Mouse (Mus musculus) midbrain, postnatal 0 days (tissue): ENCODE measurements around the gene Plch2. TPM values are rescaled to one million over a fixed set of nuclear protein-coding genes. Genes with fewer than 3 reads are reported as not detected.

ENCODE experiments used
- ATAC-seq: fragments of 200-750 bp; cut with Nextera tagmentation; 2 replicates; pipeline ENCODE4 v1.8.0; 2017; ENCODE audit warnings: moderate number of reproducible peaks, mild to moderate bottlenecking, moderate TSS enrichment, moderate library complexity; ENCODE audit not compliant: low FRiP score
- DNase-seq: peaks from one replicate; pipeline ENCODE4 v3.0.0-alpha.2; 2015; ENCODE audit warnings: low spot score
- H3K27ac ChIP-seq: fragments of 300-500 bp; sonication (generic); 2 replicates; pipeline ENCODE4 v1.5.1; 2014; ENCODE audit warnings: low read depth, mild to moderate bottlenecking, low read length, mixed read lengths
- H3K27me3 ChIP-seq: fragments of 300-500 bp; sonication (generic); 2 replicates; pipeline ENCODE4 v1.6.1; 2014; ENCODE audit warnings: low read length, control low read depth, mixed read lengths; ENCODE audit not compliant: insufficient read depth
- H3K36me3 ChIP-seq: fragments of 300-500 bp; sonication (generic); 2 replicates; pipeline ENCODE4 v1.6.1; 2014; ENCODE audit warnings: low read length, control low read depth, mixed read lengths; ENCODE audit not compliant: insufficient read depth
- H3K4me1 ChIP-seq: fragments of 300-500 bp; sonication (generic); 2 replicates; pipeline ENCODE4 v1.6.1; 2014; ENCODE audit warnings: mild to moderate bottlenecking, control low read depth, antibody characterized with exemption, low read length, mixed read lengths; ENCODE audit not compliant: insufficient read depth
- H3K4me2 ChIP-seq: fragments of 300-500 bp; sonication (generic); 2 replicates; pipeline ENCODE4 v1.6.1; 2014; ENCODE audit warnings: low read depth, mild to moderate bottlenecking, low read length, mixed read lengths; ENCODE audit not compliant: poor library complexity, severe bottlenecking
- H3K4me3 ChIP-seq: fragments of 300-500 bp; sonication (generic); 2 replicates; pipeline ENCODE4 v1.5.1; 2014; ENCODE audit warnings: low read depth, mild to moderate bottlenecking, low read length, moderate library complexity
- H3K9ac ChIP-seq: fragments of 300-500 bp; sonication (generic); replicated peaks from 2 replicates; pipeline ENCODE4 v1.6.1; 2014; ENCODE audit warnings: mild to moderate bottlenecking, low read length, moderate library complexity, mixed read lengths; ENCODE audit not compliant: poor library complexity, severe bottlenecking
- H3K9me3 ChIP-seq: fragments of 300-500 bp; sonication (generic); 2 replicates; pipeline ENCODE4 v1.6.1; 2016; ENCODE audit warnings: low read length, control low read depth
- CTCF ChIP-seq: IDR thresholded peaks from 2 replicates; pipeline ENCODE4 v1.5.1; 2016; ENCODE audit warnings: antibody characterized with exemption, mild to moderate bottlenecking
- WGBS: fragments of 180-500 bp; shearing (Covaris S2); extraction: QIAGEN DNeasy Blood & Tissue Kit; methylation state at CpG from one replicate; pipeline ENCODE4 v1.1.7; 2014; 5-methylcytosine and 5-hydroxymethylcytosine counted together
- polyA plus RNA-seq: library from polyadenylated mRNA; unstranded; fragments of >200 nt; fragmentation: Nextera tagmentation; extraction: Ambion mirVana; gene quantifications from 2 replicates; pipeline ENCODE4 v1.2.1, GENCODE M21; 2015
- total RNA-seq: library from RNA; depleted of rRNA; stranded (reverse); fragments of >200 nt; gene quantifications from 2 replicates; pipeline ENCODE4 v1.2.3, GENCODE M21; 2014

Plch2 gene
- total and polyA plus RNA-seq, 2 experiments from 2014 or later = 21.7 to 49.8 TPM

DNA sequence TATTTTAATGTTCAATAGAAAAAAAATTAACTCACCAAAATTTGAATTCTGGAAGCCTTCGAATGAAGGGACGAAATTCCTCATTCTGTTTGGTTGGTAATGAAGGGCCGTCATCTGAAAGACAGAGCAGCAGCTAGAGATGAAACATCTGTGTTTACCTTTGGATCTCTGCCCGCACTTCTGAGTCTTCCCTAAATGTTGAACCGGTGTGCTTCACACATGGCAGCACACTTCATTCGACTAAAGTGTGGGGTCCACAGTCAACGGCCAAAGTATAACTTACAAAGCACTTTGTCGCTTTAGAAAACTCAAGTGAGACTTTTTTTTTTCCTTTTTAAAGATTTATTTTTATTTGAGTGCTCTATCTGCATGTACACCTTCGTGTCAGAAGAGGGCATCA, 20.1 kb upstream of the Plch2 start:
- Histone ChIP-seq H3K9ac (no peak overlapping the region), H3K27me3 (no peaks in the 10 kb centered on the region), H3K9me3 (no peaks in the 10 kb centered on the region), H3K4me1 (no peaks in the 10 kb centered on the region), H3K4me2 (no peak overlapping the region), H3K36me3 (peaks cover 64% of the 10 kb centered on the region), H3K27ac (no peak overlapping the region), H3K4me3 (no peak overlapping the region)
- ATAC-seq (no peak), DNase-seq (no peak)
- peak; percentile 12; the same call in 1 of the 2 replicates for TF ChIP-seq CTCF
- WGBS = 87% methylated on average over 9 of the region's 9 CpGs

DNA sequence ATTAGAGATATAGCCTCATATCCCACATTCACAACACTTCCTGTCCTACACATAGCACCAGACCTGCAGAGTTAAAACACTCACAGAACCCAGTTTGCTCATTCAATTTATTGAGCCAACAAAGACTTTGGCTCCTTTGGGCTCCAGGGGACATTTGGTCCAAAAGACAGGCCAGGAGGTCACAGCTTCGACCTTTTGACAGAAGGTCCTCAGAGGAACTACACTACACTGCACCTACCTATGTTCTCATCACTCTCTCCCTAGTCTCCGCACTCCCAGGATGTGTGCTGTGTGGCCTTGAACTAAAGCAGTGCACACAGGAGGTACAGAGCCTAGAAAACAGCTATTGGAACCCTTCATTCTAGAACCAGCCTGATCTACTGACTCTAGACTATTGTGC, 19.2 kb upstream of the Plch2 start:
- no peak overlapping the region for H3K4me3 ChIP-seq
- no peak overlapping the region for H3K27ac ChIP-seq
- no peaks in the 10 kb centered on the region for H3K27me3 ChIP-seq
- H3K9me3 ChIP-seq = no peaks in the 10 kb centered on the region
- DNase-seq (no peak), ATAC-seq (no peak)
- H3K9ac ChIP-seq = no peak overlapping the region
- WGBS = 96% methylated on average over 2 of the region's 2 CpGs
- H3K4me1 ChIP-seq = no peaks in the 10 kb centered on the region
- no peak overlapping the region for H3K4me2 ChIP-seq
- peaks cover 66% of the 10 kb centered on the region for H3K36me3 ChIP-seq
- TF ChIP-seq CTCF = no peak

DNA sequence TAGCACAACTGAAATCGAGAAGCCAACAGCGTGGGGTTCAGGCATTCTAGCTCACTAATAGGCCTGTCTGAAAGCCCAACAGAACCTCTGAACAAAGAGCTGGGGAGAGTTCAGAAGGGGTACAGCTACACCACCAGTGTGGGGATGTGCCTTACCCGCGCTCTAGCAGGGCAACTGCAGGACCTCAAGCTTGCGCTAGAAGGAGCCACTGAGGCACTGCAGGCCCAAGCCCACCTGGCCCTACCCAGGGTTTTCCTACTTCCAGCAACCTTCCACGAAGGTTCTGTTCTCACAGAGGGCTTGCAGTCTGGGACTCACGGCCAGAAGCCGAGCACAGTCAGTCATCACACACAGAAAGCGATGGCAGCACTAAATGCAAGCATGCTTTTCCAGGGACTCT, 18.6 kb upstream of the Plch2 start:
- H3K36me3 ChIP-seq = peaks cover 66% of the 10 kb centered on the region
- no peaks in the 10 kb centered on the region for H3K27me3 ChIP-seq
- no peak overlapping the region for H3K4me2 ChIP-seq
- no peak for ATAC-seq
- no peak; the same call in 1 of the 2 replicates for TF ChIP-seq CTCF
- no peak overlapping the region for H3K4me3 ChIP-seq
- H3K9me3 ChIP-seq = no peaks in the 10 kb centered on the region
- H3K27ac ChIP-seq = no peak overlapping the region
- no peaks in the 10 kb centered on the region for H3K4me1 ChIP-seq
- no peak overlapping the region for H3K9ac ChIP-seq
- WGBS = 86% methylated on average over 9 of the region's 9 CpGs
- DNase-seq = no peak

DNA sequence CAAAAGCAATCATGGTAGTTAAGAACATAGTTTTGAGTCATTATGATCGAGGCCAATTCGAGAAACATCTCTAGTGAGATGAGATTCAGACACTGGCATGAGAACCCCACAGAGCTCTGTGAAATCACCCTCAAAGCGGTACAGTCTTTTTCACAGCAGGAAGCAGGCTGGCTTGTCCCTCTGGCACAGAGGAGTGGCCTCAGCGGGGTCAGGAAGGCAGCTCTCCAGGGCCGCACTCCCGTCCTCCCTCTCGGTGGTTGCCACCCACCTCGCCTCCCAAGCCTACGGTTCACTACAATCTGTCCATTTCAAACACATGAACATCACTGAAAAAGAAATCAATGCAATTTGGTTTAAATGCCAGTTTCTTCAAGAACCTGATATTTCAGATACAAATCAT, 17.8 kb upstream of the Plch2 start:
- DNase-seq (no peak), ATAC-seq (no peak)
- Histone ChIP-seq H3K27ac (no peak overlapping the region), H3K4me1 (no peaks in the 10 kb centered on the region), H3K36me3 (peaks cover 69% of the 10 kb centered on the region), H3K9ac (no peak overlapping the region), H3K9me3 (no peaks in the 10 kb centered on the region), H3K27me3 (no peaks in the 10 kb centered on the region), H3K4me3 (no peak overlapping the region), H3K4me2 (no peak overlapping the region)
- 74% methylated on average over 9 of the region's 9 CpGs for WGBS
- TF ChIP-seq CTCF = no peak

DNA sequence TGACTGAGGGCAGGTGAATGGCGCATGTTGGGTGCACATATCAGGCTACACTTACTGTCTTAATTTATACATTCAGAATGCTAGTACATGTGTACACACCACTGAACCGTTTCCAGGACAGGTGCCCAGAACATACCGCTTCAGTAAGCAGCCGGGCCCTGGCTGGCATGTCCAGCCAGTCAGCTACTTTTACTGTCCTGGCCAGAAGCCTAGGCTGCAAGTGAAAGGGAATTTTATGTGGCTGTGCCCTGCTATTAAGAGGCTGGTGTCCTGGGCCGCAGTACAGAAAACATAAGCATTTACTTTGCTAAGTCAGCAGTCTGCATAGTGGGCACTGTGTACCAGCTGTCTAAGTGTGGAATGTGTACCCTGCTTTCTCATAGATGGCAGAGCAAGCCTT, 14.3 kb upstream of the Plch2 start:
- Histone ChIP-seq H3K4me2 (no peak overlapping the region), H3K9ac (no peak overlapping the region), H3K36me3 (peaks cover 60% of the 10 kb centered on the region), H3K27ac (no peak overlapping the region), H3K4me3 (no peak overlapping the region), H3K4me1 (peaks cover 9% of the 10 kb centered on the region), H3K9me3 (no peaks in the 10 kb centered on the region), H3K27me3 (no peaks in the 10 kb centered on the region)
- DNase-seq = no peak
- WGBS = 88% methylated on average over 5 of the region's 5 CpGs
- ATAC-seq = no peak
- no peak for TF ChIP-seq CTCF

DNA sequence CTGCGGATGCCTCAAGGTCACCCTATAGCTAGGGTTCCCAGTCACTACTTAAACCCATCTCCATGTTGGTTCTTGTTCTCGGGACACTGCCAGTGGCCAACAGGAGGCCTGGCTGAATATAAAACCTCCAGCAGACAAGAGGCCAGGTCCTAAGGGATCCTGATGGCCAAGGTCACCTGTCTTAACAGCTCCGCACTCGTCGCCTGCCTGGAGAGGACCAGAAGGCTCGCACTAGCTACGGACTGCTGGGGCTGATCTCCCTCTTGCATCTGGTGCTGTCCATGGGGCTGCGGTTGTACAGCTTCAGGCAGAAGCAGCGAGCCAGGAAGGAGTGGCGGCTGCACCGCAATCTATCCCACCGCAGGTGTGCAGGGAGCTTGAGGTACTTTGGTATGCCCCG, 13.6 kb upstream of the Plch2 start:
- Histone ChIP-seq H3K27ac (no peak overlapping the region), H3K4me3 (no peak overlapping the region), H3K9me3 (no peaks in the 10 kb centered on the region), H3K36me3 (peaks cover 55% of the 10 kb centered on the region), H3K4me2 (no peak overlapping the region), H3K27me3 (no peaks in the 10 kb centered on the region), H3K9ac (no peak overlapping the region), H3K4me1 (peaks cover 9% of the 10 kb centered on the region)
- ATAC-seq = no peak
- 95% methylated on average over 13 of the region's 13 CpGs for WGBS
- no peak for TF ChIP-seq CTCF
- DNase-seq = no peak

DNA sequence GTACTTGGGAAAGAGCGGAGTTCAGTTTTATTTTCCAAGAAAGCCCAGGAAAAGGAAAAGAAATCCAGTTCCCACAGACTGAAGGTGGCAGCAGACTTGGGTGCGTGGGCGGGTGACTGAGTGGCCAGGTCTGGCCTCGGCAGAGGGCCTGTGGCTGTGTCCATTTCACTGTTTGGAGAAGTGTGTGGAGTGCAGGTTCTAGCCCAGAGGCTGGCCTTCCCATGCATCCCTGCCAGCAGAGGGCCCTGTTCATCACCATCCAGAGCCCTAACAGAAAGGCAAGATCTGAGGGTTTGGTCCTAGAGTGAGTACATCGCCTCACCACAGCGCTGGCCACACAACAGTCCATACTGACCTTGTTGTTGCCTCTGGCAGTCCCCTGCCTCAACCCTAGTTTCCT, 12.6 kb upstream of the Plch2 start:
- Histone ChIP-seq H3K9me3 (no peaks in the 10 kb centered on the region), H3K27ac (no peak overlapping the region), H3K4me2 (no peak overlapping the region), H3K9ac (no peak overlapping the region), H3K4me1 (peaks cover 9% of the 10 kb centered on the region), H3K4me3 (no peak overlapping the region), H3K27me3 (no peaks in the 10 kb centered on the region), H3K36me3 (peaks cover 46% of the 10 kb centered on the region)
- ATAC-seq = no peak
- 85% methylated on average over 6 of the region's 6 CpGs for WGBS
- no peak for DNase-seq
- peak; percentile 55 for TF ChIP-seq CTCF
